Mouse (Mus musculus) stomach, postnatal 0 days (tissue): ENCODE data around the gene B9d2. TPM values are rescaled to one million over a fixed set of nuclear protein-coding genes. Genes with fewer than 3 reads are reported as not detected.

ENCODE experiments used
- ATAC-seq: fragments of 200-750 bp; cut with Nextera tagmentation; 2 replicates; pipeline ENCODE4 v1.8.0; 2017; ENCODE audit not compliant: low FRiP score, low TSS enrichment
- DNase-seq: peaks from one replicate; pipeline ENCODE4 v3.0.0-alpha.2; 2016; ENCODE audit warnings: low spot score
- H3K27ac ChIP-seq: fragments of 300-500 bp; sonication (generic); replicated peaks from 2 replicates; pipeline ENCODE4 v1.5.1; 2014; ENCODE audit warnings: mild to moderate bottlenecking, control low read depth
- H3K27me3 ChIP-seq: fragments of 300-500 bp; sonication (generic); 2 replicates; pipeline ENCODE4 v1.6.1; 2014; ENCODE audit warnings: low read length; ENCODE audit not compliant: control insufficient read depth, insufficient read depth
- H3K36me3 ChIP-seq: fragments of 300-500 bp; sonication (generic); 2 replicates; pipeline ENCODE4 v1.6.1; 2014; ENCODE audit warnings: low read length, mixed read lengths; ENCODE audit not compliant: control insufficient read depth, insufficient read depth
- H3K4me1 ChIP-seq: fragments of 300-500 bp; sonication (generic); replicated peaks from 2 replicates; pipeline ENCODE4 v1.6.1; 2014; ENCODE audit warnings: antibody characterized with exemption; ENCODE audit not compliant: control insufficient read depth, insufficient read depth
- H3K4me2 ChIP-seq: fragments of 300-500 bp; sonication (generic); replicated peaks from 2 replicates; pipeline ENCODE4 v1.6.1; 2014; ENCODE audit warnings: low read depth, mild to moderate bottlenecking, control low read depth, moderate library complexity
- H3K4me3 ChIP-seq: fragments of 300-500 bp; sonication (generic); 2 replicates; pipeline ENCODE4 v1.5.1; 2014; ENCODE audit warnings: low read depth, low read length, control low read depth
- H3K9ac ChIP-seq: fragments of 300-500 bp; sonication (generic); 2 replicates; pipeline ENCODE4 v1.6.1; 2014; ENCODE audit warnings: mild to moderate bottlenecking, low read length, control low read depth, mixed read lengths
- H3K9me3 ChIP-seq: fragments of 300-500 bp; sonication (generic); 2 replicates; pipeline ENCODE4 v1.6.1; 2016; ENCODE audit warnings: low read length; ENCODE audit not compliant: control insufficient read depth
- CTCF ChIP-seq: IDR thresholded peaks from 2 replicates; pipeline ENCODE4 v1.5.1; 2016; ENCODE audit warnings: antibody characterized with exemption, low read depth, mild to moderate bottlenecking, moderate library complexity
- EP300 ChIP-seq: optimal IDR thresholded peaks from 2 replicates; pipeline ENCODE3; 2016; ENCODE audit warnings: antibody characterized with exemption
- WGBS: fragments of 180-500 bp; shearing (Covaris S2); extraction: QIAGEN DNeasy Blood & Tissue Kit; methylation state at CpG from one replicate; pipeline ENCODE4 v1.1.7; 2014; 5-methylcytosine and 5-hydroxymethylcytosine counted together
- polyA plus RNA-seq: library from polyadenylated mRNA; unstranded; fragments of >200 nt; fragmentation: Nextera tagmentation; extraction: Ambion mirVana; gene quantifications from 2 replicates; pipeline ENCODE4 v1.2.1, GENCODE M21; 2015

Gene B9d2
- polyA plus RNA-seq, 1 experiment from 2014 or later, result 11.6 TPM

DNA sequence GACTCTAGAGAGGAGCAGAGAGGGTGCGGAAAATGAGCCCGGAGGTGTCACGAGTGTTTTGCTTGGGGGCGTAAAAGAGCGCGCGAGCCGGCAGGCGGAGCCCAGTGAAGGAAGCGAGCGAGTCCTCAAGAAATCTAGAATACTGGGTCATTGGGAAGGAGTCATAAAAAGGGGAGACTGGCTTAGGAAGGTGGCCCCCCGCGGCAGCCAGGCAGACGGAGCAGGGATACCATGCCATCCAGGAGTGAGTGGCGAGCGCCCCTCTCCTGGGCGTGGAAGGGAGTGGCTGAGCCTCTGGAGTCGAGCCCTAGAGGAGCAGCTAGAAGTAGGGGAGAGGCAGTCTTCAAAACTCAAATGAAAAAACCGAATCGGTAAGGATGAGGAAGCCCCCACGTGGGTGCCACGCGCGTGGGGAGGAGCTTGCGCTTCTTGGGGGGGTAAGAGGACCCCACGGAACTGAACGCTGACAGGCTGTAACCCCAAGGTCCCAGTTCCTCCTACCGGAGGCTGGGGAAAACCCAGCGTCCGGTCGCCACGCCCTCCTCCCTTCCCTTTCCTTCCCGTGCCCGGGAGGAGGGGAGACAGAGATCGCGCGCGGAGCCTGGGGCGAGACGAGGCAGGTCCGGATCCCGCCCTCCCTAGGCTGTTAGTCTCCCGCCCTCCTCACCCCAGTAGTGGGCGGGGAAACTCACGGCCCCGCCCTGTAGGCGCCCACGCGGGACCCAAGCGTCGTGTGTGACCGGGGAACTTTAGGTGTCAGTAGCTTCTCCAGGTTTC is 8.4 kb downstream of the B9d2 start:
- peak overlapping the region; percentile 89 for H3K4me2 ChIP-seq
- ATAC-seq, result peak; percentile 82
- H3K4me3 ChIP-seq, result peak overlapping the region; percentile 73
- peak overlapping the region; percentile 79 for H3K9ac ChIP-seq
- no peaks in the 10 kb centered on the region for H3K27me3 ChIP-seq
- H3K9me3 ChIP-seq, result no peaks in the 10 kb centered on the region
- TF ChIP-seq EP300, result no peak
- peak; percentile 10 for TF ChIP-seq CTCF
- H3K36me3 ChIP-seq, result no peaks in the 10 kb centered on the region
- DNase-seq, result peak; percentile 85
- H3K27ac ChIP-seq, result peak overlapping the region; percentile 71
- under 1% methylated on average over 47 of the region's 52 CpGs for WGBS
- H3K4me1 ChIP-seq, result peaks cover 3% of the 10 kb centered on the region

DNA sequence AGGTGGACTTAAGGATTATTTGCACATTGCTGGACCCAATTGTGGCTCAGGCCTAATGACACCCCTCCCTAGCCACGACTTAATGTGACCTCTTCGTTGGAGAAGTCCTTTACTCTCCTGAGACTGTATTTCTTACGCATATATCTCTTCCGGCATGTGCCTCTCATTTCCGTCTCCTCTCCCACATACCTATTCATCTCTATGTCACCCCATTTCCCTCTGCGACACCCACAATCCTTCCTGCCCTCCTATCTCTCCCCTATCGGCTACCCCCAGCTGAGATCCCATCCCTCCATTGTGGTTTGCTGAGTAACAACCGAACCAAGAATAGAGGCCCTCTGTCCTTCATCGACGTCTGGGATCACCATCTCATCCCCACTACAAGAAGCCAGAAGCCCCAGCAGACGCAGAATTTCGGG is 9.0 kb downstream of the B9d2 start:
- peak overlapping the region; percentile 73 for H3K4me3 ChIP-seq
- H3K27ac ChIP-seq, result no peak overlapping the region
- WGBS, result 17% methylated on average over 12 of the region's 12 CpGs
- DNase-seq (no peak), ATAC-seq (no peak)
- peak overlapping the region; percentile 89 for H3K4me2 ChIP-seq
- H3K36me3 ChIP-seq, result no peaks in the 10 kb centered on the region
- H3K4me1 ChIP-seq, result peaks cover 3% of the 10 kb centered on the region
- H3K9ac ChIP-seq, result peak overlapping the region; percentile 79; the same call in 1 of the 2 replicates
- H3K9me3 ChIP-seq, result no peaks in the 10 kb centered on the region
- TF ChIP-seq CTCF (no peak), EP300 (no peak)
- no peaks in the 10 kb centered on the region for H3K27me3 ChIP-seq

DNA sequence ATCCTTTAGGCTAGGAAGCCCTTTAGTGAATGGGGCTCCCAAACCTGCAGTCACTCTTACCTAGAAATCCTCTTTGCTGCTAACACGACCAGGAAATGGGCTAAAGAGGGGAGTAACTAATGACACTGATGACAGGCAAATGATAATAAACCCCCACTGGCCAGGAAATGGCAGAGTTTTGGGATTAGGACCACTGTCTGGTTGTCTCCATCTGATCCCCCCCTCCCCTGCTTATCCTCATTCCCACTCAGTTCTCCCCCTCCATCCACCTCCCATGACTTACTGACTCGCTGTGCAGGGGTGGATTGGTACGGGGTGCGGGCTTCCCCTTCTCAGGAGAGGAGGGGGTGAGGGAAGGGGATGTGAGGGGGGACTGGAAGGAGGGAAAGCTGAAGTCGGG is 9.5 kb downstream of the B9d2 start:
- WGBS, result 51% methylated on average over 5 of the region's 5 CpGs
- Histone ChIP-seq H3K27me3 (no peaks in the 10 kb centered on the region), H3K4me2 (peak overlapping the region; percentile 89; the same call in 1 of the 2 replicates), H3K9ac (no peak overlapping the region), H3K4me3 (no peak overlapping the region), H3K4me1 (peaks cover 3% of the 10 kb centered on the region), H3K36me3 (no peaks in the 10 kb centered on the region), H3K27ac (no peak overlapping the region), H3K9me3 (no peaks in the 10 kb centered on the region)
- ATAC-seq, result no peak
- TF ChIP-seq EP300 (no peak), CTCF (no peak)
- DNase-seq, result no peak

DNA sequence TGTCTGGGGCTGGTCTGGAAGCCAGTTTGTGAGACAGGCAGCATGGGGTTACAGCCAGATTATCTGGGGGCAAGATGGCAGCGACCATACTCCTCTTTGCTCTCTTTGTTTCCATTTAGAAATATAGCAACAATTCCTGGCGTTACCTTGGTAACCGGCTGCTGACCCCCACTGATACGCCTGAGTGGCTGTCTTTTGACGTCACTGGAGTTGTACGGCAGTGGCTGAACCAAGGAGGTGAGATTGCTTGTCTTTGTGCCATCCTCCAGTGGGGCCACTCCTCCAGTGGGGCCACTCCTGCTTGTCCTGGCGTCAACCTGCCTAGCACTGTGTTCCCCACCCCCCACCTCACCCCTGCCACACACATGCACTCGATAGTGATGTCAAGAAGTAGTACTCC is 13.5 kb downstream of the B9d2 start:
- DNase-seq (no peak), ATAC-seq (no peak)
- no peak overlapping the region for H3K9ac ChIP-seq
- no peaks in the 10 kb centered on the region for H3K36me3 ChIP-seq
- no peak for TF ChIP-seq CTCF
- TF ChIP-seq EP300, result no peak
- WGBS, result 74% methylated on average over 8 of the region's 8 CpGs
- H3K4me2 ChIP-seq, result no peak overlapping the region
- H3K9me3 ChIP-seq, result no peaks in the 10 kb centered on the region
- H3K27me3 ChIP-seq, result no peaks in the 10 kb centered on the region
- no peak overlapping the region for H3K27ac ChIP-seq
- no peaks in the 10 kb centered on the region for H3K4me1 ChIP-seq
- H3K4me3 ChIP-seq, result no peak overlapping the region

DNA sequence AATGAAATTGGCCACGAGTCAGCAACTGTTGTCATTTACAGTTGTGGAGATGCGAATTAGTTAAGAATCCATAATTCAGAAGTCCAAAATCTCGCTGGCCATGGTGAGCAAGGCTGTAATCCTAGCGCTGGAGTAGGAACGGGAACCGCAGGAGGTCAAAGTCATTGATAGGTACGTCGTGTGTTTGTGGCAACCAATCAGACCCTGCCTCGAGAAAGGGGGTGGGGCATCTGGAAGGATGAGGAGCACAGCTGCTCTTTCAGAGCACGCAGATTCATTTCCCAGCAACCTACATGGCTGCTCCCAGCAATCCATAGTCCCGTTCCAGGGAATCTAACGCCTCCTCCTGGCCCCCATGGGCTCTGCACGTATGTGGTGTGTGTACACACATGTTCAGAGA is 19.3 kb downstream of the B9d2 start:
- TF ChIP-seq EP300 (no peak), CTCF (no peak)
- Histone ChIP-seq H3K36me3 (no peaks in the 10 kb centered on the region), H3K4me1 (no peaks in the 10 kb centered on the region), H3K4me2 (no peak overlapping the region), H3K27me3 (no peaks in the 10 kb centered on the region), H3K27ac (no peak overlapping the region), H3K9me3 (no peaks in the 10 kb centered on the region), H3K9ac (no peak overlapping the region), H3K4me3 (no peak overlapping the region)
- no peak for DNase-seq
- ATAC-seq, result no peak; the same call in 1 of the 2 replicates
- 56% methylated on average over 13 of the region's 13 CpGs for WGBS

DNA sequence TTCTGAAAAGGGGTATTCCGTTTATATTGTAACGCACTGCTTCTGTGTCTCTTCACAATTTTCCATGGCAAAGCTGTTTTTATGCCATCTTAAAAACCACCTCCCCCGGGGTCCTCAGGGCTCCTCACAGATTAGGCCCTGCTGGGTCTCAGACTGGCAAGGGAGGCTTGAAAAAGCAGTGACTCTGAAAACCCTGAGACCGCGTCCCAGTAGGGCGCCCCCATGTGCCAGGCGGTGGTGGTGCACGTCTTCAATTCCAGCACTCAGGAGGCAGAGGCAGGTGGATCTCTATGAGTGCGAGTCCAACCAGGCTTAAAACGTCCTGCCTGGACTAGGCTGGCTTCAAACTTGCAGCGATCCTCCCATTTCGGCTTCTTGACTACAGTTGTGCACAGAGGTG is 20.2 kb downstream of the B9d2 start:
- peaks cover 4% of the 10 kb centered on the region; the same call in 1 of the 2 replicates for H3K4me1 ChIP-seq
- no peaks in the 10 kb centered on the region for H3K9me3 ChIP-seq
- no peak for TF ChIP-seq EP300
- peak; percentile 36; the same call in 1 of the 2 replicates for TF ChIP-seq CTCF
- no peak for DNase-seq
- no peaks in the 10 kb centered on the region for H3K27me3 ChIP-seq
- no peak for ATAC-seq
- WGBS, result 72% methylated on average over 12 of the region's 12 CpGs
- H3K27ac ChIP-seq, result no peak overlapping the region
- no peaks in the 10 kb centered on the region for H3K36me3 ChIP-seq
- H3K4me2 ChIP-seq, result no peak overlapping the region
- no peak overlapping the region for H3K4me3 ChIP-seq
- H3K9ac ChIP-seq, result no peak overlapping the region
